In genomic region chr15:80639071-80639702, GRCm38 (mm10) we compare ENCODE assay signal across 13 mouse cellular contexts. TPM values are rescaled to one million over a fixed set of nuclear protein-coding genes. Genes with fewer than 3 reads are reported as not detected.
A peak's percentile ranks its signal among the peaks of the same experiment; 100 is the strongest.
DNase-seq lines count a peak whose midpoint lies in the region; ATAC-seq and TF ChIP-seq lines count a peak whose summit lies in the region.
"Had no signal": no experiment of that assay in that cellular context is flagged by ENCODE, and none has a peak within 500 bp of the region (broad histone marks: within the 10 kb centered on the region; RNA-seq: fewer than 3 reads in every experiment).

No protein-coding gene starts in this region.

- WGBS in intestine, embryonic 15.5 days = 13% methylated on average over 11 of the region's 11 CpGs
- 29% methylated on average over 11 of the region's 11 CpGs for WGBS in stomach, embryonic 16.5 days

- peak; percentile 80 for ATAC-seq in intestine, embryonic 15.5 days
- 0 out of 2 replicates have a peak, but pooled peaks have one; percentile 35 for ATAC-seq in stomach, embryonic 16.5 days (ENCODE audit: insufficient read depth, low FRiP score)

- H3K9ac ChIP-seq in CH12.LX (ENCODE audit: insufficient read depth, low read depth) = no peak overlapping the region
- no peak overlapping the region for H3K9ac ChIP-seq in intestine, embryonic 15.5 days
- no peak overlapping the region for H3K9ac ChIP-seq in stomach, embryonic 16.5 days (ENCODE audit: low read length)
- H3K9ac ChIP-seq: limb, embryonic 12.5 days; neural tube, embryonic 12.5 days had no signal

- in situ Hi-C loops in CH12.LX (cut with MboI; ENCODE audit: low pct_ligation_motif_present, low pct_unique_long_range_greater_than_20kb, low sequenced_read_pairs) = loop anchor here (5.0 to 25.0 kb wide), 3 partner anchors 43 to 374 kb away; partner anchors contain the start of gene Rps19bp1

- H3K27ac ChIP-seq in CH12.LX (ENCODE audit: insufficient read depth, low read depth) = no peak overlapping the region
- H3K27ac ChIP-seq in intestine, embryonic 15.5 days = 0 out of 2 replicates have a peak overlapping the region, but pooled peaks have one; percentile 36
- peak overlapping the region; percentile 23; the same call in 1 of the 2 replicates for H3K27ac ChIP-seq in stomach, embryonic 16.5 days (ENCODE audit: low read length)
- H3K27ac ChIP-seq: limb, embryonic 12.5 days; neural tube, embryonic 12.5 days had no signal

- peak; percentile 26 for DNase-seq in lung, postnatal 36 days
- DNase-seq in lung, postnatal 14 days = no peak
- DNase-seq in CH12.LX (ENCODE audit: extremely low read depth) = peak; percentile 70
- no peak for DNase-seq in MN1 (ENCODE audit: low spot score)
- DNase-seq in adrenal gland, adult 18-20 months (ENCODE audit: low spot score in 2 of 2) = no peak
- DNase-seq: adrenal gland, adult 8-10 months; kidney, adult 2 months; right cerebral cortex, postnatal 25 days had no signal

- TF ChIP-seq RAD21 in CH12.LX (IDR thresholded peaks at IDR 0.05; ENCODE audit: low read depth, low read length) = no peak

- TF ChIP-seq EP300 in CH12.LX (IDR thresholded peaks at IDR 0.05; ENCODE audit: low read length) = peak; percentile 76

- dilution Hi-C loops in CH12.LX (cut with MboI; ENCODE audit: extremely low pct_ligation_motif_present, extremely low pct_unique_long_range_greater_than_20kb, low sequenced_read_pairs) = no loop called here

- TF ChIP-seq POLR2A in CH12.LX (IDR thresholded peaks at IDR 0.05; ENCODE audit: low read depth, low read length) = no peak

- H3K36me3 ChIP-seq in CH12.LX (replicated peaks in 1 of 2; ENCODE audit: control insufficient read depth in 1 of 2, insufficient read depth in 1 of 2, low read length in 1 of 2) = peaks cover 0 to 28% of the 10 kb centered on the region in 2 experiments
- H3K36me3 ChIP-seq in intestine, embryonic 15.5 days = no peaks in the 10 kb centered on the region
- H3K36me3 ChIP-seq in stomach, embryonic 16.5 days (ENCODE audit: control insufficient read depth, insufficient read depth, low read length) = no peaks in the 10 kb centered on the region
- H3K36me3 ChIP-seq: limb, embryonic 12.5 days; neural tube, embryonic 12.5 days had no signal

- TF ChIP-seq CTCF in CH12.LX (conservative IDR thresholded peaks at IDR 0.05 in 1 of 2, IDR thresholded peaks at IDR 0.05 in 1 of 2; ENCODE audit: low read depth in 2 of 2, low read length in 2 of 2) = no peak

- no peaks in the 10 kb centered on the region for H3K79me2 ChIP-seq in CH12.LX (replicated peaks; ENCODE audit: control insufficient read depth, extremely low read depth, insufficient read depth, poor library complexity, severe bottlenecking)

- peaks cover 5% of the 10 kb centered on the region for H3K9me3 ChIP-seq in CH12.LX (replicated peaks; ENCODE audit: low read length)
- H3K9me3 ChIP-seq in intestine, embryonic 15.5 days = no peaks in the 10 kb centered on the region
- no peaks in the 10 kb centered on the region for H3K9me3 ChIP-seq in stomach, embryonic 16.5 days (replicated peaks; ENCODE audit: control insufficient read depth, low read length)
- H3K9me3 ChIP-seq: limb, embryonic 12.5 days; neural tube, embryonic 12.5 days had no signal

- H3K4me2 ChIP-seq in CH12.LX (ENCODE audit: insufficient read depth, low read depth, poor library complexity, severe bottlenecking) = peak overlapping the region; percentile 71; the same call in 1 of the 2 replicates
- H3K4me2 ChIP-seq in intestine, embryonic 15.5 days (replicated peaks) = no peak overlapping the region; the same call in 1 of the 2 replicates
- H3K4me2 ChIP-seq in stomach, embryonic 16.5 days (ENCODE audit: low read depth, low read length) = no peak overlapping the region
- H3K4me2 ChIP-seq: limb, embryonic 12.5 days; neural tube, embryonic 12.5 days had no signal

- no peak overlapping the region for H3K4me3 ChIP-seq in CH12.LX (replicated peaks in 1 of 3; ENCODE audit: low read depth in 2 of 3, low read length in 2 of 3, poor library complexity in 1 of 3)
- H3K4me3 ChIP-seq in intestine, embryonic 15.5 days (replicated peaks) = no peak overlapping the region
- H3K4me3 ChIP-seq in stomach, embryonic 16.5 days (replicated peaks; ENCODE audit: low read length) = no peak overlapping the region
- H3K4me3 ChIP-seq: limb, embryonic 12.5 days; neural tube, embryonic 12.5 days had no signal

- H3K27me3 ChIP-seq in CH12.LX (replicated peaks) = no peaks in the 10 kb centered on the region
- no peaks in the 10 kb centered on the region for H3K27me3 ChIP-seq in intestine, embryonic 15.5 days (replicated peaks)
- H3K27me3 ChIP-seq in stomach, embryonic 16.5 days (ENCODE audit: control insufficient read depth, insufficient read depth, low read length) = no peaks in the 10 kb centered on the region
- H3K27me3 ChIP-seq: limb, embryonic 12.5 days; neural tube, embryonic 12.5 days had no signal

- peaks cover 12 to 35% of the 10 kb centered on the region in 2 experiments for H3K4me1 ChIP-seq in CH12.LX (ENCODE audit: control insufficient read depth in 1 of 2, insufficient read depth in 2 of 2)
- H3K4me1 ChIP-seq in intestine, embryonic 15.5 days (replicated peaks) = peaks cover 28% of the 10 kb centered on the region
- peaks cover 28% of the 10 kb centered on the region for H3K4me1 ChIP-seq in stomach, embryonic 16.5 days (ENCODE audit: control insufficient read depth, insufficient read depth, low read length)
- H3K4me1 ChIP-seq: limb, embryonic 12.5 days; neural tube, embryonic 12.5 days had no signal

TF ChIP-seq in CH12.LX, 34 proteins besides CTCF, POLR2A, EP300 and RAD21:
- TF ChIP-seq SIN3A (IDR thresholded peaks at IDR 0.05; ENCODE audit: low read length) (no peak), MYC (IDR thresholded peaks at IDR 0.05; ENCODE audit: low read depth, low read length) (peak; percentile 37; the same call in 1 of the 2 replicates), CHD2 (IDR thresholded peaks at IDR 0.05; ENCODE audit: low read length) (no peak), KAT2A (IDR thresholded peaks at IDR 0.05; ENCODE audit: insufficient replicate concordance, low read length) (no peak), ZKSCAN1 (IDR thresholded peaks at IDR 0.05; ENCODE audit: borderline replicate concordance, low read depth, low read length) (no peak), MEF2A (IDR thresholded peaks at IDR 0.05; ENCODE audit: borderline replicate concordance, low read depth, low read length) (peak; percentile 67; the same call in 1 of the 2 replicates), E2F4 (IDR thresholded peaks at IDR 0.05; ENCODE audit: insufficient replicate concordance, low read depth, low read length) (no peak), IRF4 (IDR thresholded peaks at IDR 0.05; ENCODE audit: low read depth, low read length) (peak; percentile 80), ELF1 (IDR thresholded peaks at IDR 0.05; ENCODE audit: low read depth, low read length) (peak; percentile 33; the same call in 1 of the 2 replicates), MAFK (IDR thresholded peaks at IDR 0.05; ENCODE audit: insufficient replicate concordance, low read length) (peak; percentile 18; the same call in 1 of the 2 replicates), RCOR1 (conservative IDR thresholded peaks at IDR 0.05; ENCODE audit: low read depth, low read length) (no peak), BHLHE40 (IDR thresholded peaks at IDR 0.05; ENCODE audit: low read depth, low read length) (peak; percentile 50; the same call in 1 of the 2 replicates), MAX (IDR thresholded peaks at IDR 0.05; ENCODE audit: low read length) (no peak), JUN (IDR thresholded peaks at IDR 0.05; ENCODE audit: insufficient read depth, low read depth, low read length) (peak; percentile 45), MXI1 (IDR thresholded peaks at IDR 0.05; ENCODE audit: low read depth, low read length) (no peak), ETS1 (conservative IDR thresholded peaks at IDR 0.05; ENCODE audit: low read depth, low read length) (peak; percentile 79), USF1 (IDR thresholded peaks at IDR 0.05; ENCODE audit: low read depth, low read length) (no peak), USF2 (conservative IDR thresholded peaks at IDR 0.05; ENCODE audit: low read depth, low read length) (no peak), TBP (conservative IDR thresholded peaks at IDR 0.05; ENCODE audit: low read depth, low read length) (no peak)

RNA-seq across cellular contexts. Expression of gene Fam83f, which starts 32.5 kb away (rescaled TPM):
- 0.04 and 0.08 TPM in 2 replicates for total RNA-seq in CH12.LX (2012; rRNA removed)
- 0.16 and 0.27 TPM in 2 replicates for total RNA-seq in CH12.LX (2014; rRNA removed)
- polyA plus RNA-seq in CH12.LX (2012; ENCODE audit: insufficient read length, low read depth) = 0.19 and 0.20 TPM in 2 replicates
- 19.2 and 20.2 TPM in 2 replicates for polyA plus RNA-seq in intestine, embryonic 15.5 days (2015; fragmentation: Nextera tagmentation; extraction: Ambion mirVana)
- 22.0 and 22.4 TPM in 2 replicates for polyA plus RNA-seq in stomach, embryonic 16.5 days (2015; fragmentation: Nextera tagmentation; extraction: Ambion mirVana)
- total RNA-seq in adrenal gland, adult 18-20 months (2021) = under 1 TPM in 1 of 2 experiments, not detected in 1; 0.42 TPM
- total RNA-seq: megakaryocyte-erythroid progenitor cell, adult 5-6 weeks had no signal

Comparison
In these comparisons a context has a peak if more than half of its experiments do, and no peak if none do; other contexts are left out.
1. DNase-seq: peak in lung, postnatal 36 days (single experiment) and CH12.LX (single experiment); none in lung, postnatal 14 days (single experiment), MN1 (single experiment) and adrenal gland, adult 18-20 months (0 of 2).
2. RNA of gene Fam83f, which starts 32.5 kb away (polyA plus RNA-seq): 22.0 to 22.4 TPM in stomach, embryonic 16.5 days and 19.2 to 20.2 TPM in intestine, embryonic 15.5 days; 0.19 to 0.20 TPM in CH12.LX; every median in the first group is over 10 times any median in the second.